Mouse (Mus musculus): ENCODE measurements around the gene Ksr1. TPM values are rescaled to one million over a fixed set of nuclear protein-coding genes. Genes with fewer than 3 reads are reported as not detected.

Ksr1 gene
- polyA plus RNA-seq (2012; rRNA removed), result 34.1 and 52.9 TPM in 2 replicates

DNA sequence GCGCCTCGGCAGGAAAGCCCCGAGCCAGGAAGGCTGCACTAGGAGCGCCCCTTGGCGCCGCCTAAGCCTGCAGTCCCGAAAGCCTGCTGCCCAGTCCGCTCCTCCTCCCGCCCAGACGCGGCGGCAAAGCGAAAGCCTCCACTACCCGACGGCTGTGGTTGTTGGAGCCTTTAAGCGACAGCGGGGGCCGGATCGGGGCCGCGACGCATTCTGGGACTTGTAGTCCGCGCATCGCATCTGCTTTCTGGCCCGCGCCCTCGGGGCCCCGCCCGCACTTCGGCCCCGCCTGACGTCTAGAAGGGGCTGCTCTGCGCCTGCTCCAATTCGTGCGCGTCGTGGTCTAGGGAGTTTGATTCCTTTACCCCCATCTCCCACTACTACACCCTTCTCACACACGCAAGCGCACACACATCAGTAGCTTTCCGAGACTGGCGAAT lies at the start of gene Ksr1:
Gene Ksr1 (minus strand): TSS at position 77 of the 437 bp plus-strand sequence.

DNA sequence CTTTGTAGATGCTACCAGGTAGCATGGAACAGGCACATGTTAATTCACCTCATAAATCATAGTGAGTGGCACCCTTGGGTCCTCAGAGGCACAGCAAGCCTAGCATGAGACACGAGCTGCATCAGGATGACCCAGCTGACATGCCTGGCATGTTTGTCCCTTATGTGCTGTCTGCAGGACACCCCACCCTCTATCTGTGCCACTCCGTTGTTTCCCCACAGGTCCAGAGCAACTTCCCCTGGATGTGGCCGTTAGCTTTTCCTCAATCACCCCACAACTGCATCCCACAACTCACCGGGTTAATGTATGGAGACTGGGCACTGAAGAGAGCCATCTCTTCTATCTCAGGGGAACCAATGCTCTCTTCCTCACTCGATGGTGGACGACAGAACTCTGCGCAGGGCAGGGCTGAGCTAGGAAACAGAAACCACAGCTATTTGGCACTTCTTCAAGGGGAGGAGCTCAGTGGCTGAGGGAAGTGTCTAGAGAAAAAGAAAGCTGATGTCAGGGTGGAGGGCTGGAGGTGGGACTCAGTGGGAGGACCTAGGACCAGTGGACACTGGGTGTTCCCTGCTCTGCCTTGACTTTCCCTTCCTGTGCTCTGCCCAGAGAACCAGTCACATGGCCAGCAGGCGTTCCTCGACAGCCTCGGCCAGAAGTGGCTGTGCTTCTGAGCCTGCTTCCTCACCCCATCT lies 161.6 kb downstream of the Ksr1 start, which contains the start of gene Lgals9:
Gene Lgals9 (minus strand): TSS at position 464 of the 695 bp plus-strand sequence.

Other genes starting within 250 kb of the Ksr1 start
- gene Nos2, start 225.6 kb downstream of the Ksr1 start, polyA plus RNA-seq (2012; rRNA removed), result 1.1 and 1.3 TPM in 2 replicates
- 80.7 and 103 TPM in 2 replicates for gene Lgals9, start 161.5 kb downstream of the Ksr1 start, polyA plus RNA-seq (2012; rRNA removed)
- gene Wsb1, start 108.3 kb upstream of the Ksr1 start, polyA plus RNA-seq (2012; rRNA removed), result 67.6 and 94.1 TPM in 2 replicates
- not detected in 2 replicates for gene Gm9964, start 150.5 kb upstream of the Ksr1 start, polyA plus RNA-seq (2012; rRNA removed)
- 8.0 and 9.7 TPM in 2 replicates for gene Nf1, start 193.3 kb upstream of the Ksr1 start, polyA plus RNA-seq (2012; rRNA removed)